Mouse (Mus musculus) E14TG2a.4 (cell line): ENCODE data around the gene Rpl23.

Experiments used
- H3K27me3 ChIP-seq: 2 replicates; pipeline ENCODE4 v1.6.1; 2014; ENCODE audit warnings: low read length, control low read depth; ENCODE audit not compliant: insufficient read depth
- H3K36me3 ChIP-seq: 2 replicates; pipeline ENCODE4 v1.6.1; 2014; ENCODE audit warnings: low read length, control low read depth; ENCODE audit not compliant: insufficient read depth
- H3K4me1 ChIP-seq: replicated peaks from 2 replicates; pipeline ENCODE4 v1.6.1; 2014; ENCODE audit warnings: low read depth, low read length, control low read depth
- H3K4me3 ChIP-seq: replicated peaks from 2 replicates; pipeline ENCODE4 v1.5.1; 2014; ENCODE audit warnings: mild to moderate bottlenecking, low read length
- H3K9me3 ChIP-seq: 2 replicates; pipeline ENCODE4 v1.6.1; 2014; ENCODE audit warnings: low read length, control low read depth
- CTCF ChIP-seq: conservative IDR thresholded peaks from 2 replicates; pipeline ENCODE4 v1.5.1; 2014; ENCODE audit warnings: low read length
- NANOG ChIP-seq: IDR thresholded peaks from 2 replicates; pipeline ENCODE4 v1.6.1; 2014; ENCODE audit warnings: borderline replicate concordance, low read length, mixed read lengths
- POU5F1 ChIP-seq: IDR thresholded peaks from 2 replicates; pipeline ENCODE4 v1.6.1; 2014; ENCODE audit warnings: low read length, borderline replicate concordance

Gene Rpl23

GRCm38 (mm10) chr11:97805662-97806612, 23.7 kb upstream of the Rpl23 start:
- Histone ChIP-seq H3K36me3 (peaks cover 64% of the 10 kb centered on the region), H3K27me3 (no peaks in the 10 kb centered on the region), H3K9me3 (no peaks in the 10 kb centered on the region), H3K4me3 (peak overlapping the region; percentile 76), H3K4me1 (peaks cover 98% of the 10 kb centered on the region)
- TF ChIP-seq POU5F1, result no peak
- no peak for TF ChIP-seq NANOG
- TF ChIP-seq CTCF, result no peak

GRCm38 (mm10) chr11:97804841-97805661, 22.8 kb upstream of the Rpl23 start:
- Histone ChIP-seq H3K4me1 (peaks cover 94% of the 10 kb centered on the region), H3K36me3 (peaks cover 55% of the 10 kb centered on the region), H3K27me3 (no peaks in the 10 kb centered on the region), H3K9me3 (no peaks in the 10 kb centered on the region), H3K4me3 (peak overlapping the region; percentile 76)
- TF ChIP-seq NANOG (no peak), POU5F1 (no peak)

- H3K36me3 ChIP-seq, result peaks cover 43% of the 10 kb centered on the region
- peaks cover 82% of the 10 kb centered on the region for H3K4me1 ChIP-seq
- H3K9me3 ChIP-seq, result no peaks in the 10 kb centered on the region
- H3K4me3 ChIP-seq, result peak overlapping the region; percentile 65
- H3K27me3 ChIP-seq, result no peaks in the 10 kb centered on the region
- no peak for TF ChIP-seq CTCF
- no peak for TF ChIP-seq POU5F1
- TF ChIP-seq NANOG, result no peak
Observed at GRCm38 (mm10) chr11:97803847-97804246, 21.6 kb upstream of the Rpl23 start.

GRCm38 (mm10) chr11:97802495-97802894, 20.3 kb upstream of the Rpl23 start:
- H3K27me3 ChIP-seq, result no peaks in the 10 kb centered on the region
- no peak for TF ChIP-seq POU5F1
- no peak for TF ChIP-seq NANOG
- no peak for TF ChIP-seq CTCF
- H3K4me3 ChIP-seq, result peak overlapping the region; percentile 98
- no peaks in the 10 kb centered on the region for H3K9me3 ChIP-seq
- H3K36me3 ChIP-seq, result peaks cover 29% of the 10 kb centered on the region
- peaks cover 79% of the 10 kb centered on the region for H3K4me1 ChIP-seq

- Histone ChIP-seq H3K36me3 (peaks cover 25% of the 10 kb centered on the region), H3K4me1 (peaks cover 77% of the 10 kb centered on the region), H3K27me3 (no peaks in the 10 kb centered on the region), H3K4me3 (peak overlapping the region; percentile 98), H3K9me3 (no peaks in the 10 kb centered on the region)
- TF ChIP-seq NANOG (no peak), POU5F1 (no peak), CTCF (no peak)
Observed at GRCm38 (mm10) chr11:97802194-97802470, 19.9 kb upstream of the Rpl23 start.

GRCm38 (mm10) chr11:97801409-97802193, 19.4 kb upstream of the Rpl23 start:
- Histone ChIP-seq H3K27me3 (no peaks in the 10 kb centered on the region), H3K4me3 (peak overlapping the region; percentile 98), H3K9me3 (no peaks in the 10 kb centered on the region), H3K36me3 (peaks cover 20% of the 10 kb centered on the region), H3K4me1 (peaks cover 75% of the 10 kb centered on the region)
- TF ChIP-seq NANOG (peak; percentile 25; the same call in 1 of the 2 replicates), POU5F1 (no peak), CTCF (peak; percentile 45)

- TF ChIP-seq POU5F1 (no peak), NANOG (no peak), CTCF (no peak)
- no peaks in the 10 kb centered on the region for H3K9me3 ChIP-seq
- peak overlapping the region; percentile 98 for H3K4me3 ChIP-seq
- no peaks in the 10 kb centered on the region for H3K27me3 ChIP-seq
- H3K4me1 ChIP-seq, result peaks cover 70% of the 10 kb centered on the region
- H3K36me3 ChIP-seq, result peaks cover 16% of the 10 kb centered on the region
Observed at GRCm38 (mm10) chr11:97800691-97801408, 18.6 kb upstream of the Rpl23 start.
